Mouse (Mus musculus): ENCODE measurements around the gene Inhbb.

Inhbb gene

GRCm38 (mm10) chr1:119421576-119422421 lies at the start of gene Inhbb:
Gene Inhbb, minus strand, starts transcription at chr1:119422248.
- peak; percentile 62 to 67 for DNase-seq

GRCm38 (mm10) chr1:119463386-119463785 lies 41.3 kb upstream of the Inhbb start:
- DNase-seq = peak; percentile 78 to 81

GRCm38 (mm10) chr1:119460062-119460461 lies 38.0 kb upstream of the Inhbb start:
- peak; percentile 46 to 51 for DNase-seq

- DNase-seq = peak; percentile 83 to 87
Observed at GRCm38 (mm10) chr1:119457993-119458605, 36.1 kb upstream of the Inhbb start.

- no peak for DNase-seq
Observed at GRCm38 (mm10) chr1:119457528-119457855, 35.4 kb upstream of the Inhbb start.

GRCm38 (mm10) chr1:119456671-119457527 lies 34.9 kb upstream of the Inhbb start:
- DNase-seq = no peak

GRCm38 (mm10) chr1:119453731-119454130 lies 31.7 kb upstream of the Inhbb start:
- peak; percentile 70 to 86 for DNase-seq

- no peak for DNase-seq
Observed at GRCm38 (mm10) chr1:119451417-119451816, 29.4 kb upstream of the Inhbb start.

GRCm38 (mm10) chr1:119450651-119451345 lies 28.8 kb upstream of the Inhbb start:
- no peak for DNase-seq

GRCm38 (mm10) chr1:119446753-119447283 lies 24.8 kb upstream of the Inhbb start:
- no peak for DNase-seq

- DNase-seq = peak in 1 of 2 experiments; percentile 50
Observed at GRCm38 (mm10) chr1:119443591-119444350, 21.7 kb upstream of the Inhbb start.

GRCm38 (mm10) chr1:119442901-119443300 lies 20.9 kb upstream of the Inhbb start:
- DNase-seq = no peak

GRCm38 (mm10) chr1:119438105-119438637 lies 16.1 kb upstream of the Inhbb start:
- DNase-seq = no peak

GRCm38 (mm10) chr1:119437401-119437800 lies 15.4 kb upstream of the Inhbb start:
- no peak for DNase-seq

GRCm38 (mm10) chr1:119424141-119424860 lies 2.3 kb upstream of the Inhbb start:
- peak in 1 of 2 experiments; percentile 58 for DNase-seq

- DNase-seq = peak; percentile 72 to 73
Observed at GRCm38 (mm10) chr1:119423510-119423909, 1.5 kb upstream of the Inhbb start.

- peak in 1 of 2 experiments; percentile 49 for DNase-seq
Observed at GRCm38 (mm10) chr1:119422460-119423015, 490 bp upstream of the Inhbb start.

- DNase-seq = peak; percentile 58 to 63
Observed at GRCm38 (mm10) chr1:119420984-119421575, 968 bp downstream of the Inhbb start.

- DNase-seq = peak in 1 of 2 experiments; percentile 28
Observed at GRCm38 (mm10) chr1:119420189-119420983, 1.7 kb downstream of the Inhbb start.

Data from cerebellum, postnatal 10 days (tissue).